Mouse (Mus musculus) CH12.LX (cell line): ENCODE results near the gene Pex16.

Experiments
- CHD2 ChIP-seq: IDR thresholded peaks from 2 replicates; pipeline ENCODE4 v1.6.1; 2011; ENCODE audit warnings: low read length, improper control_type of control experiment
- CTCF ChIP-seq, 2 experiments: IDR thresholded peaks in 1 of 2; conservative IDR thresholded peaks in 1 of 2; 2 replicates each; pipeline ENCODE4 v1.5.1; 2011 to 2012; ENCODE audit warnings: low read depth in 2 of 2, low read length in 2 of 2, improper control_type of control experiment in 1 of 2, inconsistent platforms in 1 of 2, mild to moderate bottlenecking in 1 of 2, moderate library complexity in 1 of 2
- E2F4 ChIP-seq: IDR thresholded peaks from 2 replicates; pipeline ENCODE4 v1.6.1; 2011; ENCODE audit warnings: low read depth, low read length, improper control_type of control experiment; ENCODE audit not compliant: insufficient replicate concordance
- EP300 ChIP-seq: IDR thresholded peaks from 2 replicates; pipeline ENCODE4 v1.6.1; 2011; ENCODE audit warnings: low read length, improper control_type of control experiment
- MAFK ChIP-seq: IDR thresholded peaks from 2 replicates; pipeline ENCODE4 v1.6.1; 2011; ENCODE audit warnings: low read length, improper control_type of control experiment; ENCODE audit not compliant: insufficient replicate concordance
- MAZ ChIP-seq: IDR thresholded peaks from 2 replicates; pipeline ENCODE4 v1.6.1; 2012; ENCODE audit warnings: low read depth, mild to moderate bottlenecking, inconsistent platforms, low read length, improper control_type of control experiment, moderate library complexity
- NRF1 ChIP-seq: IDR thresholded peaks from 2 replicates; pipeline ENCODE4 v1.6.1; 2014; ENCODE audit warnings: low read depth, mild to moderate bottlenecking, inconsistent platforms, low read length, improper control_type of control experiment, moderate library complexity
- POLR2A ChIP-seq: IDR thresholded peaks from 2 replicates; pipeline ENCODE4 v1.6.1; 2011; ENCODE audit warnings: low read depth, mild to moderate bottlenecking, improper control_type of control experiment, low read length

DNA sequence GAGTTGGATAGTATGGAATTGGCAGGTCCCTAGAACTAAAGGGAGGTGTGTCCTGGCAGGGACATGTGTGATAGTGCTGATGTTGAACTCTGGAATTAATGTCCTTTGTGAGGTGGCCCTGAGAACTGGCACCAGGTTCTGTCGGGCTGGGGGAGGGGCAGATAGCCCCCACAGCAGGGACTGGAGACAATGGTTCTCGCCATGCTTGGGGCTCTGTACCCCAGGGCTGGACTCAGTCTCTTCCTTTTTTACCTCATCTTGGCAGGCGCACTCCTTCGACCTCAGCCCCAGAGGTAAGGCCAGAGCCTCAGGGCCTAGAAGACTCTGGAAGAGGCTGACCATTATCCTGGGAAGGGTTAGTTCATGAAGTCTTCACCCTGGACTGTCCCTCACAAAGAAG, 8.3 kb downstream of the Pex16 start:
- TF ChIP-seq POLR2A (no peak), E2F4 (no peak), CTCF (conservative IDR thresholded peaks at IDR 0.05 in 1 of 2, IDR thresholded peaks at IDR 0.05 in 1 of 2; ENCODE audit: low read depth in 2 of 2, low read length in 2 of 2) (no peak), MAFK (no peak), EP300 (no peak), MAZ (no peak), CHD2 (no peak), NRF1 (no peak)
